Mouse (Mus musculus) heart, embryonic 15.5 days (tissue): Measurements from ENCODE around the gene Nifk. TPM values are rescaled to one million over a fixed set of nuclear protein-coding genes. Genes with fewer than 3 reads are reported as not detected.

Experiments used
- ATAC-seq: fragments of 200-750 bp; cut with Nextera tagmentation; replicated peaks from 2 replicates; pipeline ENCODE4 v1.8.0; 2017; ENCODE audit warnings: low read depth, moderate TSS enrichment; ENCODE audit not compliant: insufficient number of reproducible peaks, insufficient read depth, low FRiP score
- H3K27ac ChIP-seq: fragments of 300-500 bp; sonication (generic); 2 replicates; pipeline ENCODE4 v1.5.1; 2015; ENCODE audit warnings: mild to moderate bottlenecking, inconsistent platforms
- H3K27me3 ChIP-seq: fragments of 300-500 bp; sonication (generic); 2 replicates; pipeline ENCODE4 v1.6.1; 2015; ENCODE audit warnings: inconsistent platforms
- H3K36me3 ChIP-seq: fragments of 300-500 bp; sonication (generic); 2 replicates; pipeline ENCODE4 v1.6.1; 2015; ENCODE audit warnings: mild to moderate bottlenecking, inconsistent platforms
- H3K4me1 ChIP-seq: fragments of 300-500 bp; sonication (generic); replicated peaks from 2 replicates; pipeline ENCODE4 v1.6.1; 2015; ENCODE audit warnings: inconsistent platforms
- H3K4me2 ChIP-seq: fragments of 300-500 bp; sonication (generic); 2 replicates; pipeline ENCODE4 v1.6.1; 2015; ENCODE audit warnings: inconsistent platforms, mild to moderate bottlenecking, moderate library complexity
- H3K4me3 ChIP-seq: fragments of 300-500 bp; sonication (generic); 2 replicates; pipeline ENCODE4 v1.5.1; 2015; ENCODE audit warnings: mild to moderate bottlenecking, inconsistent platforms
- H3K9ac ChIP-seq: fragments of 300-500 bp; sonication (generic); 2 replicates; pipeline ENCODE4 v1.6.1; 2015; ENCODE audit warnings: mild to moderate bottlenecking, inconsistent platforms
- H3K9me3 ChIP-seq: fragments of 300-500 bp; sonication (generic); replicated peaks from 2 replicates; pipeline ENCODE4 v1.6.1; 2016; ENCODE audit warnings: inconsistent platforms
- WGBS: fragments of 180-500 bp; shearing (Covaris S2); methylation state at CpG from one replicate; pipeline ENCODE4 v1.1.7; 2015; ENCODE audit warnings: mixed read lengths; 5-methylcytosine and 5-hydroxymethylcytosine counted together
- polyA plus RNA-seq: library from polyadenylated mRNA; unstranded; fragments of >200 nt; fragmentation: Nextera tagmentation; extraction: Ambion mirVana; gene quantifications from 2 replicates; pipeline ENCODE4 v1.2.1, GENCODE M21; 2015

The Nifk gene
- polyA plus RNA-seq = 41.6 and 42.6 TPM in 2 replicates

GRCm38 (mm10) chr1:118321661-118322201 is at the start of gene Nifk:
Gene Nifk, plus strand, starts transcription at chr1:118321839.
- Histone ChIP-seq H3K27me3 (0 out of 2 replicates have a peak, but pooled peaks cover 3% of the 10 kb centered on the region), H3K4me2 (peak within 1 kb of the TSS; percentile 87), H3K9me3 (no peaks in the 10 kb centered on the region), H3K9ac (peak within 1 kb of the TSS; percentile 78), H3K27ac (peak within 1 kb of the TSS; percentile 55), H3K4me3 (peak within 1 kb of the TSS; percentile 90), H3K36me3 (peaks cover 20% of the 10 kb centered on the region), H3K4me1 (peaks cover 15% of the 10 kb centered on the region)
- peak; percentile 84 for ATAC-seq
- WGBS = under 1% methylated on average over 37 of the region's 37 CpGs

- Histone ChIP-seq H3K27ac (no peak overlapping the region), H3K4me3 (no peak overlapping the region), H3K9ac (no peak overlapping the region), H3K36me3 (no peaks in the 10 kb centered on the region), H3K9me3 (no peaks in the 10 kb centered on the region), H3K4me1 (no peaks in the 10 kb centered on the region), H3K4me2 (no peak overlapping the region), H3K27me3 (no peaks in the 10 kb centered on the region)
- WGBS = 13% methylated on average over 2 of the region's 2 CpGs
- no peak for ATAC-seq
Observed at GRCm38 (mm10) chr1:118275139-118275538, 46.5 kb upstream of the Nifk start.

- no peak for ATAC-seq
- no peak overlapping the region for H3K27ac ChIP-seq
- no peaks in the 10 kb centered on the region for H3K9me3 ChIP-seq
- peaks cover 11% of the 10 kb centered on the region; the same call in 1 of the 2 replicates for H3K36me3 ChIP-seq
- 86% methylated on average over 4 of the region's 4 CpGs for WGBS
- H3K27me3 ChIP-seq = no peaks in the 10 kb centered on the region
- no peak overlapping the region for H3K4me2 ChIP-seq
- H3K4me1 ChIP-seq = no peaks in the 10 kb centered on the region
- H3K4me3 ChIP-seq = no peak overlapping the region
- H3K9ac ChIP-seq = no peak overlapping the region
Observed at GRCm38 (mm10) chr1:118292291-118292690, 29.3 kb upstream of the Nifk start.

- H3K36me3 ChIP-seq = peaks cover 27% of the 10 kb centered on the region
- H3K4me3 ChIP-seq = no peak overlapping the region
- H3K9me3 ChIP-seq = no peaks in the 10 kb centered on the region
- no peaks in the 10 kb centered on the region for H3K27me3 ChIP-seq
- H3K4me1 ChIP-seq = no peaks in the 10 kb centered on the region
- 0 out of 2 replicates have a peak, but pooled peaks have one; percentile 10 for ATAC-seq
- 93% methylated on average over 3 of the region's 3 CpGs for WGBS
- no peak overlapping the region for H3K27ac ChIP-seq
- H3K4me2 ChIP-seq = no peak overlapping the region
- H3K9ac ChIP-seq = no peak overlapping the region
Observed at GRCm38 (mm10) chr1:118294192-118294591, 27.4 kb upstream of the Nifk start.

- Histone ChIP-seq H3K9me3 (no peaks in the 10 kb centered on the region), H3K4me2 (no peak overlapping the region), H3K36me3 (peaks cover 34% of the 10 kb centered on the region), H3K4me1 (no peaks in the 10 kb centered on the region), H3K4me3 (no peak overlapping the region), H3K9ac (no peak overlapping the region), H3K27me3 (no peaks in the 10 kb centered on the region), H3K27ac (no peak overlapping the region)
- 68% methylated on average over 5 of the region's 5 CpGs for WGBS
- ATAC-seq = no peak
Observed at GRCm38 (mm10) chr1:118294826-118295225, 26.8 kb upstream of the Nifk start.

- Histone ChIP-seq H3K9me3 (no peaks in the 10 kb centered on the region), H3K27me3 (no peaks in the 10 kb centered on the region), H3K36me3 (peaks cover 51% of the 10 kb centered on the region), H3K4me2 (no peak overlapping the region), H3K27ac (no peak overlapping the region), H3K4me1 (no peaks in the 10 kb centered on the region), H3K4me3 (no peak overlapping the region), H3K9ac (no peak overlapping the region)
- ATAC-seq = no peak
- 79% methylated on average over 3 of the region's 3 CpGs for WGBS
Observed at GRCm38 (mm10) chr1:118296673-118297072, 25.0 kb upstream of the Nifk start.

GRCm38 (mm10) chr1:118297719-118298118 is 23.9 kb upstream of the Nifk start:
- H3K4me1 ChIP-seq = no peaks in the 10 kb centered on the region
- WGBS = 90% methylated on average over 2 of the region's 2 CpGs
- ATAC-seq = no peak
- no peaks in the 10 kb centered on the region for H3K9me3 ChIP-seq
- H3K4me2 ChIP-seq = no peak overlapping the region
- H3K36me3 ChIP-seq = peaks cover 61% of the 10 kb centered on the region
- H3K27me3 ChIP-seq = no peaks in the 10 kb centered on the region
- H3K4me3 ChIP-seq = no peak overlapping the region
- H3K9ac ChIP-seq = no peak overlapping the region
- H3K27ac ChIP-seq = no peak overlapping the region

GRCm38 (mm10) chr1:118310780-118311621 is 10.6 kb upstream of the Nifk start:
- ATAC-seq = peak; percentile 97
- under 1% methylated on average over 67 of the region's 67 CpGs for WGBS

GRCm38 (mm10) chr1:118311622-118312326 is 9.9 kb upstream of the Nifk start, which contains the start of gene Tsn:
Gene Tsn, minus strand, starts transcription at chr1:118311739.
- Histone ChIP-seq H3K27me3 (peaks cover 4% of the 10 kb centered on the region; the same call in 1 of the 2 replicates), H3K9me3 (no peaks in the 10 kb centered on the region), H3K9ac (peak within 1 kb of the TSS; percentile 86), H3K4me3 (peak within 1 kb of the TSS; percentile 91), H3K36me3 (0 out of 2 replicates have a peak, but pooled peaks cover 6% of the 10 kb centered on the region), H3K4me1 (peaks cover 8% of the 10 kb centered on the region), H3K4me2 (peak within 1 kb of the TSS; percentile 69), H3K27ac (peak within 1 kb of the TSS; percentile 91)
- WGBS = 42% methylated on average over 12 of the region's 12 CpGs
- ATAC-seq = no peak

More at GRCm38 (mm10) chr1:118310780-118311621, 10.6 kb upstream of the Nifk start:
- Histone ChIP-seq H3K9ac (peak overlapping the region; percentile 86), H3K27me3 (peaks cover 2% of the 10 kb centered on the region; the same call in 1 of the 2 replicates), H3K27ac (peak overlapping the region; percentile 91), H3K4me1 (peaks cover 8% of the 10 kb centered on the region), H3K4me2 (peak overlapping the region; percentile 69), H3K36me3 (peaks cover 13% of the 10 kb centered on the region; the same call in 1 of the 2 replicates), H3K9me3 (no peaks in the 10 kb centered on the region), H3K4me3 (peak overlapping the region; percentile 91)

- Histone ChIP-seq H3K27me3 (peaks cover 7% of the 10 kb centered on the region; the same call in 1 of the 2 replicates), H3K4me1 (peaks cover 15% of the 10 kb centered on the region), H3K4me2 (no peak overlapping the region), H3K27ac (no peak overlapping the region), H3K4me3 (no peak overlapping the region), H3K9me3 (no peaks in the 10 kb centered on the region), H3K9ac (no peak overlapping the region), H3K36me3 (peaks cover 18% of the 10 kb centered on the region)
- ATAC-seq = no peak
- WGBS = 65% methylated on average over 2 of the region's 2 CpGs
Observed at GRCm38 (mm10) chr1:118320696-118321095, 943 bp upstream of the Nifk start.
